ENCODE assay signal across 8 mouse cellular contexts in genomic region chr12:54286911-54287819, GRCm38 (mm10).
A peak's percentile ranks its signal among the peaks of the same experiment; 100 is the strongest.
DNase-seq lines count a peak whose midpoint lies in the region; ATAC-seq and TF ChIP-seq lines count a peak whose summit lies in the region.

No protein-coding gene starts in this region.

- H3K27ac ChIP-seq in embryonic facial prominence, embryonic 10.5 days (replicated peaks): peak overlapping the region; percentile 31
- peak overlapping the region; percentile 19; the same call in 1 of the 2 replicates for H3K27ac ChIP-seq in heart, embryonic 12.5 days (ENCODE audit: poor library complexity, severe bottlenecking)
- no peak overlapping the region for H3K27ac ChIP-seq in lung, postnatal 0 days (ENCODE audit: low read length)

- H3K36me3 ChIP-seq in embryonic facial prominence, embryonic 10.5 days (replicated peaks): no peaks in the 10 kb centered on the region
- H3K36me3 ChIP-seq in heart, embryonic 12.5 days: no peaks in the 10 kb centered on the region
- H3K36me3 ChIP-seq in lung, postnatal 0 days (ENCODE audit: insufficient read depth, low read length): no peaks in the 10 kb centered on the region

- no peaks in the 10 kb centered on the region for H3K9me3 ChIP-seq in embryonic facial prominence, embryonic 10.5 days
- no peaks in the 10 kb centered on the region for H3K9me3 ChIP-seq in heart, embryonic 12.5 days (replicated peaks)
- H3K9me3 ChIP-seq in lung, postnatal 0 days (ENCODE audit: low read length): no peaks in the 10 kb centered on the region

- H3K4me1 ChIP-seq in embryonic facial prominence, embryonic 10.5 days: peaks cover 43% of the 10 kb centered on the region
- H3K4me1 ChIP-seq in heart, embryonic 12.5 days (replicated peaks): peaks cover 28% of the 10 kb centered on the region
- H3K4me1 ChIP-seq in lung, postnatal 0 days (ENCODE audit: insufficient read depth, low read depth, low read length): no peaks in the 10 kb centered on the region; the same call in 1 of the 2 replicates

- no peak overlapping the region for H3K9ac ChIP-seq in heart, embryonic 12.5 days
- H3K9ac ChIP-seq in lung, postnatal 0 days (replicated peaks; ENCODE audit: low read depth): no peak overlapping the region

- ATAC-seq in heart, embryonic 12.5 days (ENCODE audit: insufficient number of reproducible peaks, low FRiP score): peak; percentile 49
- ATAC-seq in lung, postnatal 0 days: peak; percentile 63
- no peak for ATAC-seq in megakaryocyte, adult 5-6 weeks (ENCODE audit: poor library complexity, severe bottlenecking)

- peak; percentile 12 for DNase-seq in embryo, embryonic 10 days (ENCODE audit: low spot score)
- DNase-seq in embryo, embryonic 10.5 days (ENCODE audit: low spot score): no peak
- DNase-seq in embryonic facial prominence, embryonic 10.5 days (ENCODE audit: low spot score): no peak
- DNase-seq in lung, postnatal 0 days (ENCODE audit: low spot score): peak; percentile 9
- no peak for DNase-seq in urinary bladder, adult 2 months (ENCODE audit: low spot score)
- DNase-seq in cerebellum, adult 11 months: no peak

- no peak overlapping the region for H3K4me2 ChIP-seq in heart, embryonic 12.5 days
- H3K4me2 ChIP-seq in lung, postnatal 0 days (replicated peaks; ENCODE audit: low read depth, low read length): no peak overlapping the region

- no peak for TF ChIP-seq CTCF in lung, postnatal 0 days (IDR thresholded peaks at IDR 0.05)

- 0 out of 2 replicates have a peak, but pooled peaks cover 4% of the 10 kb centered on the region for H3K27me3 ChIP-seq in embryonic facial prominence, embryonic 10.5 days (replicated peaks; ENCODE audit: low read depth, poor library complexity, severe bottlenecking)
- no peaks in the 10 kb centered on the region for H3K27me3 ChIP-seq in heart, embryonic 12.5 days (replicated peaks)
- H3K27me3 ChIP-seq in lung, postnatal 0 days (replicated peaks; ENCODE audit: insufficient read depth, low read length): no peaks in the 10 kb centered on the region

- WGBS in embryonic facial prominence, embryonic 10.5 days: 63% methylated on average over 16 of the region's 16 CpGs
- 45% methylated on average over 16 of the region's 16 CpGs for WGBS in heart, embryonic 12.5 days
- 50% methylated on average over 16 of the region's 16 CpGs for WGBS in lung, postnatal 0 days

- no peak for TF ChIP-seq EP300 in lung, postnatal 0 days (IDR thresholded peaks at IDR 0.05)

- no peak overlapping the region for H3K4me3 ChIP-seq in embryonic facial prominence, embryonic 10.5 days
- no peak overlapping the region for H3K4me3 ChIP-seq in heart, embryonic 12.5 days
- H3K4me3 ChIP-seq in lung, postnatal 0 days (ENCODE audit: low read depth, low read length): no peak overlapping the region

Comparison
In these comparisons a context has a peak if more than half of its experiments do, and no peak if none do; other contexts are left out.
1. DNase-seq: peak in embryo, embryonic 10 days (single experiment) and lung, postnatal 0 days (single experiment); none in embryo, embryonic 10.5 days (single experiment), embryonic facial prominence, embryonic 10.5 days (single experiment), urinary bladder, adult 2 months (single experiment) and cerebellum, adult 11 months (single experiment).